Mouse (Mus musculus) C2C12 (cell line): Measurements from ENCODE around the gene Maats1. TPM values are rescaled to one million over a fixed set of nuclear protein-coding genes. Genes with fewer than 3 reads are reported as not detected.

Source experiments
- H3K27me3 ChIP-seq: one replicate; pipeline ENCODE4 v1.6.1; 2011; ENCODE audit not compliant: control insufficient read depth, insufficient read depth, insufficient read length
- H3K36me3 ChIP-seq: one replicate; pipeline ENCODE4 v1.6.1; 2011; ENCODE audit not compliant: control insufficient read depth, insufficient read depth
- H3K4me3 ChIP-seq: one replicate; pipeline ENCODE4 v1.5.1; 2011; ENCODE audit warnings: mild to moderate bottlenecking, control low read depth; ENCODE audit not compliant: poor library complexity, insufficient read depth, severe bottlenecking
- H3K79me2 ChIP-seq: one replicate; pipeline ENCODE4 v1.6.1; 2011; ENCODE audit not compliant: control insufficient read depth, insufficient read depth
- H3K79me3 ChIP-seq: one replicate; pipeline ENCODE4 v1.6.1; 2011; ENCODE audit warnings: low read depth, control low read depth
- H3ac ChIP-seq: one replicate; pipeline ENCODE3; 2011; ENCODE audit warnings: low read depth; ENCODE audit not compliant: control insufficient read depth, insufficient read length
- CEBPB ChIP-seq: IDR thresholded peaks from one replicate; pipeline ENCODE4 v1.6.1; 2011; ENCODE audit warnings: low read depth, mild to moderate bottlenecking, control low read depth, moderate library complexity
- CTCF ChIP-seq: IDR thresholded peaks from one replicate; pipeline ENCODE4 v1.5.1; 2011; ENCODE audit not compliant: control insufficient read depth, insufficient read depth, insufficient read length
- FOSL1 ChIP-seq: IDR thresholded peaks from one replicate; pipeline ENCODE4 v1.8.0; 2011; ENCODE audit warnings: mild to moderate bottlenecking, low read length; ENCODE audit not compliant: poor library complexity, insufficient read depth, severe bottlenecking
- MAX ChIP-seq: IDR thresholded peaks from one replicate; pipeline ENCODE4 v1.6.1; 2011; ENCODE audit warnings: mild to moderate bottlenecking, control low read depth
- MYOD1 ChIP-seq: IDR thresholded peaks from one replicate; pipeline ENCODE4 v1.6.1; 2011; ENCODE audit warnings: low read depth; ENCODE audit not compliant: control insufficient read depth, insufficient read length
- MYOG ChIP-seq: IDR thresholded peaks from one replicate; pipeline ENCODE4 v1.6.1; 2011; ENCODE audit not compliant: control insufficient read depth, insufficient read length; ENCODE audit errors: extremely low read depth
- USF1 ChIP-seq: IDR thresholded peaks from one replicate; pipeline ENCODE4 v1.6.1; 2011; ENCODE audit warnings: low read depth, mild to moderate bottlenecking, control low read depth, moderate library complexity
- long read RNA-seq, 2 experiments: library from polyadenylated mRNA; unstranded; transcript quantifications; one replicate each; pipeline ENCODE4 v2.0.0; 2019 to 2020
- polyA plus RNA-seq: library from polyadenylated mRNA; unstranded; fragments of >200 nt; fragmentation: generic; extraction: Trizol; gene quantifications from one replicate; pipeline ENCODE4 v1.2.1, GENCODE M21; 2012; ENCODE audit warnings: missing spikeins

The Maats1 gene
- 0.61 TPM for polyA plus RNA-seq
- long read RNA-seq, experiment 1, partial matches to known transcripts: 1 of 1 reads
- long read RNA-seq, experiment 1, other reads (novel, unspliced or antisense): 0 of 1 reads
- long read RNA-seq, experiment 2: 0 reads

GRCm38 (mm10) chr16:38341396-38342324, at the start of gene Maats1:
Gene Maats1, minus strand, starts transcription at chr16:38342143.
- Histone ChIP-seq H3K4me3 (no peak within 1 kb of the TSS), H3K27me3 (no peaks in the 10 kb centered on the region), H3ac (no peak within 1 kb of the TSS), H3K79me2 (no peaks in the 10 kb centered on the region), H3K79me3 (no peaks in the 10 kb centered on the region), H3K36me3 (no peaks in the 10 kb centered on the region)
- no peak for TF ChIP-seq USF1
- no peak for TF ChIP-seq MAX
- no peak for TF ChIP-seq MYOG
- no peak for TF ChIP-seq MYOD1
- TF ChIP-seq CEBPB: no peak
- no peak for TF ChIP-seq CTCF

- TF ChIP-seq MYOG (no peak), USF1 (no peak), MYOD1 (no peak), CEBPB (no peak)
- H3K27me3 ChIP-seq: no peaks in the 10 kb centered on the region
- H3K4me3 ChIP-seq: no peak overlapping the region
- H3K79me3 ChIP-seq: no peaks in the 10 kb centered on the region
- no peaks in the 10 kb centered on the region for H3K36me3 ChIP-seq
- no peaks in the 10 kb centered on the region for H3K79me2 ChIP-seq
- H3ac ChIP-seq: no peak overlapping the region
Measured at GRCm38 (mm10) chr16:38390322-38390721, 48.4 kb upstream of the Maats1 start.

- TF ChIP-seq FOSL1 (no peak), MYOD1 (peak; percentile 93), CTCF (no peak), CEBPB (no peak), USF1 (no peak), MAX (no peak), MYOG (no peak)
- Histone ChIP-seq H3K4me3 (no peak overlapping the region), H3K36me3 (no peaks in the 10 kb centered on the region), H3K27me3 (no peaks in the 10 kb centered on the region), H3K79me3 (no peaks in the 10 kb centered on the region), H3K79me2 (no peaks in the 10 kb centered on the region), H3ac (no peak overlapping the region)
Measured at GRCm38 (mm10) chr16:38389284-38389893, 47.4 kb upstream of the Maats1 start.

- H3K27me3 ChIP-seq: no peaks in the 10 kb centered on the region
- no peak overlapping the region for H3ac ChIP-seq
- no peaks in the 10 kb centered on the region for H3K79me3 ChIP-seq
- no peaks in the 10 kb centered on the region for H3K79me2 ChIP-seq
- TF ChIP-seq MAX (no peak), MYOD1 (no peak), MYOG (no peak), CTCF (no peak), FOSL1 (no peak), USF1 (no peak), CEBPB (no peak)
- H3K36me3 ChIP-seq: no peaks in the 10 kb centered on the region
- H3K4me3 ChIP-seq: no peak overlapping the region
Measured at GRCm38 (mm10) chr16:38388757-38389156, 46.8 kb upstream of the Maats1 start.

GRCm38 (mm10) chr16:38387389-38387788, 45.4 kb upstream of the Maats1 start:
- Histone ChIP-seq H3K27me3 (no peaks in the 10 kb centered on the region), H3K36me3 (no peaks in the 10 kb centered on the region), H3ac (no peak overlapping the region), H3K79me3 (no peaks in the 10 kb centered on the region), H3K4me3 (no peak overlapping the region), H3K79me2 (no peaks in the 10 kb centered on the region)
- TF ChIP-seq USF1 (no peak), CEBPB (no peak), CTCF (no peak), MYOG (no peak), MYOD1 (no peak), MAX (no peak), FOSL1 (no peak)
